Mouse (Mus musculus) MEL (cell line): ENCODE measurements around the gene Olr1. TPM values are rescaled to one million over a fixed set of nuclear protein-coding genes. Genes with fewer than 3 reads are reported as not detected.

Experiments
- DNase-seq: peaks from one replicate; pipeline ENCODE4 v3.0.0; 2011; ENCODE audit warnings: low read depth, low spot score
- H3K27ac ChIP-seq: 2 replicates; pipeline ENCODE4 v1.5.1; 2012; ENCODE audit warnings: low read depth, mild to moderate bottlenecking, control low read depth, low read length, moderate library complexity; ENCODE audit not compliant: control insufficient read depth
- H3K27me3 ChIP-seq, 2 experiments: fragments of 150-350 bp in 1 of 2; sonication (generic) in 1 of 2; 2 replicates each; pipeline ENCODE4 v1.6.1; 2012; ENCODE audit warnings: low read length in 2 of 2, mild to moderate bottlenecking in 2 of 2, improper control_type of control experiment in 1 of 2, moderate library complexity in 1 of 2; ENCODE audit not compliant: insufficient read depth in 2 of 2, control insufficient read depth in 1 of 2
- H3K36me3 ChIP-seq, 2 experiments: 2 replicates each; pipeline ENCODE4 v1.6.1; 2012 to 2014; ENCODE audit warnings: low read length in 2 of 2, improper control_type of control experiment in 1 of 2, inconsistent platforms in 1 of 2, mild to moderate bottlenecking in 1 of 2; ENCODE audit not compliant: insufficient read depth in 2 of 2, control insufficient read depth in 1 of 2
- H3K4me1 ChIP-seq, 2 experiments: fragments of 150-350 bp in 1 of 2; sonication (generic) in 1 of 2; 2 replicates each; pipeline ENCODE4 v1.6.1; 2012; ENCODE audit warnings: low read length in 2 of 2, improper control_type of control experiment in 1 of 2, mild to moderate bottlenecking in 1 of 2; ENCODE audit not compliant: insufficient read depth in 2 of 2, control insufficient read depth in 1 of 2
- H3K4me3 ChIP-seq, 2 experiments: fragments of 150-350 bp in 1 of 2; sonication (generic) in 1 of 2; 2 replicates each; pipeline ENCODE4 v1.5.1; 2012; ENCODE audit warnings: low read depth in 2 of 2, low read length in 2 of 2, mild to moderate bottlenecking in 2 of 2, moderate library complexity in 2 of 2, control low read depth in 1 of 2, improper control_type of control experiment in 1 of 2; ENCODE audit not compliant: control insufficient read depth in 1 of 2, insufficient read depth in 1 of 2
- H3K79me2 ChIP-seq: 2 replicates; pipeline ENCODE4 v1.6.1; 2012; ENCODE audit warnings: mild to moderate bottlenecking, low read length, moderate library complexity; ENCODE audit not compliant: control insufficient read depth, poor library complexity, insufficient read depth
- H3K9ac ChIP-seq: 2 replicates; pipeline ENCODE4 v1.6.1; 2012; ENCODE audit warnings: low read depth, mild to moderate bottlenecking, control low read depth, low read length, moderate library complexity; ENCODE audit not compliant: control insufficient read depth, poor library complexity, severe bottlenecking
- H3K9me3 ChIP-seq: fragments of 150-350 bp; sonication (generic); replicated peaks from 2 replicates; pipeline ENCODE4 v1.6.1; 2012; ENCODE audit warnings: mild to moderate bottlenecking, low read length, improper control_type of control experiment, moderate library complexity; ENCODE audit not compliant: insufficient read depth
- CHD1 ChIP-seq: IDR thresholded peaks from 2 replicates; pipeline ENCODE4 v1.6.1; 2012; ENCODE audit warnings: low read depth, mild to moderate bottlenecking, inconsistent platforms, low read length, improper control_type of control experiment
- GABPA ChIP-seq: IDR thresholded peaks from 2 replicates; pipeline ENCODE4 v1.6.1; 2012; ENCODE audit warnings: low read depth, mild to moderate bottlenecking, inconsistent platforms, low read length, improper control_type of control experiment, moderate library complexity
- MAFK ChIP-seq: IDR thresholded peaks from 2 replicates; pipeline ENCODE4 v1.6.1; 2011; ENCODE audit warnings: low read depth, mild to moderate bottlenecking, low read length, improper control_type of control experiment, borderline replicate concordance
- MAZ ChIP-seq: IDR thresholded peaks from 2 replicates; pipeline ENCODE4 v1.6.1; 2012; ENCODE audit warnings: low read depth, mild to moderate bottlenecking, inconsistent platforms, low read length, improper control_type of control experiment
- MEF2A ChIP-seq: IDR thresholded peaks from 2 replicates; pipeline ENCODE4 v1.6.1; 2014; ENCODE audit warnings: low read depth, mild to moderate bottlenecking, inconsistent platforms, low read length, improper control_type of control experiment; ENCODE audit not compliant: poor library complexity, insufficient replicate concordance, severe bottlenecking; ENCODE audit errors: extremely low read depth
- MXI1 ChIP-seq: IDR thresholded peaks from 2 replicates; pipeline ENCODE4 v1.6.1; 2011; ENCODE audit warnings: mild to moderate bottlenecking, low read depth, low read length, improper control_type of control experiment
- MYC ChIP-seq: IDR thresholded peaks from 2 replicates; pipeline ENCODE4 v1.6.1; 2011; ENCODE audit warnings: low read depth, mild to moderate bottlenecking, low read length, improper control_type of control experiment, moderate library complexity
- NELFE ChIP-seq: IDR thresholded peaks from 2 replicates; pipeline ENCODE4 v1.6.1; 2011; ENCODE audit warnings: low read depth, low read length, improper control_type of control experiment
- POLR2A ChIP-seq, 2 experiments: IDR thresholded peaks; 2 replicates each; pipeline ENCODE4 v1.6.1; 2011 to 2012; ENCODE audit warnings: low read length in 2 of 2, mild to moderate bottlenecking in 2 of 2, control low read depth in 1 of 2, improper control_type of control experiment in 1 of 2, low read depth in 1 of 2, moderate library complexity in 1 of 2; ENCODE audit not compliant: control insufficient read depth in 1 of 2, insufficient read depth in 1 of 2, poor library complexity in 1 of 2
- SIN3A ChIP-seq: IDR thresholded peaks from 2 replicates; pipeline ENCODE4 v1.6.1; 2012; ENCODE audit warnings: low read length, improper control_type of control experiment, inconsistent platforms
- TBP ChIP-seq: IDR thresholded peaks from 2 replicates; pipeline ENCODE4 v1.8.0; 2011; ENCODE audit warnings: low read depth, low read length, improper control_type of control experiment
- USF2 ChIP-seq, 2 experiments: IDR thresholded peaks; 2 replicates each; pipeline ENCODE4 v1.6.1; 2011 to 2012; ENCODE audit warnings: improper control_type of control experiment in 2 of 2, low read length in 2 of 2, borderline replicate concordance in 1 of 2, inconsistent platforms in 1 of 2, low read depth in 1 of 2, mild to moderate bottlenecking in 1 of 2; ENCODE audit not compliant: insufficient read depth in 1 of 2
- ZNF384 ChIP-seq: IDR thresholded peaks from 2 replicates; pipeline ENCODE4 v1.6.1; 2012; ENCODE audit warnings: low read depth, mild to moderate bottlenecking, inconsistent platforms, low read length, improper control_type of control experiment
- polyA plus RNA-seq, 2 experiments: library from polyadenylated mRNA; stranded (reverse) in 1 of 2; unstranded in 1 of 2; fragments of >175 nt in 1 of 2; fragments of >200 nt in 1 of 2; gene quantifications; 2 replicates each; pipeline versions ENCODE4 v1.2.1 to v1.2.4; 2012; ENCODE audit warnings: low replicate concordance in 2 of 2, low read depth in 1 of 2; ENCODE audit not compliant: insufficient read length in 2 of 2, insufficient read depth in 1 of 2, missing spikeins in 1 of 2
- total RNA-seq: library from RNA; depleted of rRNA; stranded (reverse); fragments of 300-350 nt; gene quantifications from 2 replicates; pipeline ENCODE4 v1.2.3, GENCODE M21; 2012

Gene Olr1
- total and polyA plus RNA-seq, 3 experiments, result 0.06 TPM; not detected in 2

GRCm38 (mm10) chr6:129497345-129498218 is 9.4 kb downstream of the Olr1 start:
- Histone ChIP-seq H3K79me2 (no peaks in the 10 kb centered on the region), H3K36me3 (no peaks in the 10 kb centered on the region), H3K27ac (no peak overlapping the region), H3K27me3 (no peaks in the 10 kb centered on the region), H3K9me3 (no peaks in the 10 kb centered on the region), H3K9ac (no peak overlapping the region), H3K4me3 (no peak overlapping the region), H3K4me1 (no peaks in the 10 kb centered on the region)
- peak; percentile 30 for DNase-seq
- no peak for TF ChIP-seq MAFK

GRCm38 (mm10) chr6:129494924-129495323 is 12.0 kb downstream of the Olr1 start:
- no peak for TF ChIP-seq USF2 (IDR thresholded peaks at IDR 0.05; ENCODE audit: borderline replicate concordance in 1 of 2, insufficient read depth in 1 of 2, low read depth in 1 of 2, low read length in 2 of 2)
- no peak for TF ChIP-seq TBP
- TF ChIP-seq MYC, result no peak
- no peak for TF ChIP-seq MXI1
- no peak for TF ChIP-seq ZNF384
- no peak for TF ChIP-seq MEF2A
- TF ChIP-seq CHD1, result no peak
- Histone ChIP-seq H3K27ac (no peak overlapping the region), H3K27me3 (no peaks in the 10 kb centered on the region), H3K4me3 (no peak overlapping the region), H3K4me1 (no peaks in the 10 kb centered on the region), H3K36me3 (no peaks in the 10 kb centered on the region), H3K9me3 (no peaks in the 10 kb centered on the region), H3K9ac (no peak overlapping the region), H3K79me2 (no peaks in the 10 kb centered on the region)
- DNase-seq, result no peak

- TF ChIP-seq MAZ (no peak), MAFK (no peak), NELFE (no peak), POLR2A (IDR thresholded peaks at IDR 0.05; ENCODE audit: control insufficient read depth in 1 of 2, insufficient read depth in 1 of 2, low read depth in 1 of 2, low read length in 2 of 2, poor library complexity in 1 of 2) (no peak), ZNF384 (no peak), MXI1 (no peak), SIN3A (no peak), CHD1 (no peak), GABPA (no peak)
- TF ChIP-seq, all 39 proteins: peak for 0
- H3K79me2 ChIP-seq, result no peaks in the 10 kb centered on the region
- no peaks in the 10 kb centered on the region for H3K27me3 ChIP-seq
- no peak overlapping the region for H3K4me3 ChIP-seq
- no peak for DNase-seq
- H3K36me3 ChIP-seq, result no peaks in the 10 kb centered on the region
- no peak overlapping the region for H3K9ac ChIP-seq
- no peak overlapping the region for H3K27ac ChIP-seq
- H3K4me1 ChIP-seq, result no peaks in the 10 kb centered on the region
- no peaks in the 10 kb centered on the region for H3K9me3 ChIP-seq
Observed at GRCm38 (mm10) chr6:129480089-129480958, 26.6 kb downstream of the Olr1 start.
